Mouse (Mus musculus): Measurements from ENCODE around the gene Odf3l2. TPM values are rescaled to one million over a fixed set of nuclear protein-coding genes. Genes with fewer than 3 reads are reported as not detected.
A peak's percentile ranks its signal among the peaks of the same experiment; 100 is the strongest.

Odf3l2 gene
- polyA plus RNA-seq (2014; fragmentation: Nextera tagmentation; extraction: Ambion mirVana): not detected in 2 replicates

DNA sequence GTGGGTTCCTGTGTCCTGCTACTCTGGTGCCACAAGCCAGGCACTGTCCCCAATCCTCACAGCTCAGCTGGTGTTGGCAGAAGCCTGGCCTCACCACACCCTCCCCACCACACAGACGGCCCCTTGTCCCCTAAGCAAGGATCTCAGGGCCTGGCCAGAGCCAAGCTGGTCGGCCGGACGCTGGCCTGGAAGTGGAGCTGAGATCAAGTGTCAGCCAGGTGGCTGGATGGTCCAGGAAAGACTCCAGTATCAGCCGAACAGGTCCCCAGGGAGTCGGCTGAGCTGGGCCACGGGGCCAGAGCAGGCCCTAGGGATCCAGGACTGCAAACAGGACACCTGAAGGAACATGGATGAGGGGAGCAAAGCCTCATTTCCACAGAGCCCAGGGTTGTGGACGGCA, at the start of gene Odf3l2:
Gene Odf3l2 (minus strand): TSS at position 28 of the 400 bp plus-strand sequence.
- H3K4me1 ChIP-seq (ENCODE audit: control insufficient read depth in 2 of 2, insufficient read depth in 2 of 2, low read length in 2 of 2): no peaks in the 10 kb centered on the region
- no peaks in the 10 kb centered on the region for H3K9me3 ChIP-seq (ENCODE audit: control insufficient read depth, low read length)
- 66% methylated on average over 8 of the region's 8 CpGs for WGBS
- no peak within 1 kb of the TSS for H3K9ac ChIP-seq (ENCODE audit: low read length)
- H3K4me2 ChIP-seq (ENCODE audit: low read length): no peak within 1 kb of the TSS
- no peak for ATAC-seq (ENCODE audit: insufficient number of reproducible peaks, insufficient read depth, low FRiP score, low read depth)
- no peak within 1 kb of the TSS for H3K4me3 ChIP-seq (ENCODE audit: control insufficient read depth in 1 of 2, insufficient read depth in 1 of 2, low read depth in 1 of 2, low read length in 2 of 2)
- H3K27me3 ChIP-seq (ENCODE audit: control insufficient read depth, insufficient read depth, low read length): no peaks in the 10 kb centered on the region
- H3K27ac ChIP-seq (replicated peaks in 1 of 2; ENCODE audit: control insufficient read depth in 1 of 2, insufficient read depth in 1 of 2, low read depth in 2 of 2, low read length in 2 of 2): no peak within 1 kb of the TSS
- H3K36me3 ChIP-seq (ENCODE audit: control insufficient read depth, insufficient read depth, low read length): no peaks in the 10 kb centered on the region

DNA sequence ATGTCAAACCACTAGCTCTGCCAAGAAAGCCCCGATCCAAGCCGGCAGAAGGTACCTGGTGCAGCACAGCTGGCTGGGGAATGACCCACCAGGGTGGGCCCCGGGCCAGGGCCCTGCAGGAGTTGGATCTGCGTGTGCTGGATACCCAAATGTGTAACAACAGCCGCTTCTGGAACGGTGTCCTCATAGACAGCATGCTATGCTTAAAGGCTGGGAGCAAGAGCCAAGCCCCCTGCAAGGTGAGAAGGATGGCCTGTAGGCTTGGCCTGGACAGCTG, 48.8 kb upstream of the Odf3l2 start:
- Histone ChIP-seq H3K36me3 (ENCODE audit: control insufficient read depth, insufficient read depth, low read length) (peaks cover 5% of the 10 kb centered on the region), H3K4me1 (ENCODE audit: control insufficient read depth in 2 of 2, insufficient read depth in 2 of 2, low read length in 2 of 2) (peaks cover 14 to 26% of the 10 kb centered on the region in 2 experiments), H3K9ac (ENCODE audit: low read length) (no peak overlapping the region), H3K4me2 (ENCODE audit: low read length) (no peak overlapping the region), H3K9me3 (ENCODE audit: control insufficient read depth, low read length) (0 out of 2 replicates have a peak, but pooled peaks cover 5% of the 10 kb centered on the region), H3K4me3 (ENCODE audit: control insufficient read depth in 1 of 2, insufficient read depth in 1 of 2, low read depth in 1 of 2, low read length in 2 of 2) (no peak overlapping the region), H3K27ac (replicated peaks in 1 of 2; ENCODE audit: control insufficient read depth in 1 of 2, insufficient read depth in 1 of 2, low read depth in 2 of 2, low read length in 2 of 2) (peak overlapping the region in 1 of 2 experiments; percentile 1; a peak in 1 of 4 replicates), H3K27me3 (ENCODE audit: control insufficient read depth, insufficient read depth, low read length) (no peaks in the 10 kb centered on the region)
- WGBS: 72% methylated on average over 6 of the region's 6 CpGs
- no peak for ATAC-seq (ENCODE audit: insufficient number of reproducible peaks, insufficient read depth, low FRiP score, low read depth)

DNA sequence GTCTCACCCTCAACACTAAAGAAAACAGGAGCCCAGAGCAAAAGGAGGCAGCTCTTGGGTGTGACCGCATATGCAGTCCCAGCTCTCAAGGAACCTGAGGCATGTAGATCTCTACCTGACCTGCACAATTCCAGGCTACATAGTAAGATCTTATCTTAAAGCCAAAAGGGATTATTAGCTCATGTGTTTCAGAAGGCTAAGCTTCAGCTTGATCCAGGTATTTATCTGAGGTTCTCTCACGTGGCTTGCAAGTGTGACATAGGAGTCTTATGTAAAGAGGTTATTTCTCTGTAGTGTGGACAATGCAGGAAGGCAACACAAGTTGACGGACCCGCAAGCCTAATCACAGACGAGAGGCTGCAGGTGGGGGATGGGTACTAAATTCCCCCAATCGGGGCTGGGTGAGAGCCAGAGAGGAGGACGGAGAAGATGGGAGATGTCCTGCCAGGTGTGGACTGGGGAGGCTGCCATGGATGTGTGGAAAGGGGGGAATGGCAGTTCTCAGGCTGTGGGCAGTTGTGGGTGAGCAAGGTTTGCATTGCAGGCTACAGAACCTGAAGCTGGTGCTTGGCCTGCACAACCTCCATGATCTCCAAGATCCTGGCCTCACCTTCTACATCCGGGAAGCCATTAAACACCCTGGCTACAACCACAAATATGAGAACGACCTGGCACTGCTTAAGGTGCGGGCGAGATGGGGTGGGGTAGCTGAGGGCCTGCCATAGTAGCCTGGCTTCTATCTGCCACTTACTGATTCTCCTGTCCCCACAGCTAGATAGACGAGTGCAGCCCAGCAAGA, 48.2 kb upstream of the Odf3l2 start:
- H3K27me3 ChIP-seq (ENCODE audit: control insufficient read depth, insufficient read depth, low read length): no peaks in the 10 kb centered on the region
- H3K36me3 ChIP-seq (ENCODE audit: control insufficient read depth, insufficient read depth, low read length): peaks cover 11% of the 10 kb centered on the region
- no peak overlapping the region for H3K4me3 ChIP-seq (ENCODE audit: control insufficient read depth in 1 of 2, insufficient read depth in 1 of 2, low read depth in 1 of 2, low read length in 2 of 2)
- 65% methylated on average over 12 of the region's 12 CpGs for WGBS
- no peak overlapping the region for H3K4me2 ChIP-seq (ENCODE audit: low read length)
- H3K9me3 ChIP-seq (ENCODE audit: control insufficient read depth, low read length): 0 out of 2 replicates have a peak, but pooled peaks cover 5% of the 10 kb centered on the region
- no peak overlapping the region; a peak in 1 of 4 replicates for H3K27ac ChIP-seq (replicated peaks in 1 of 2; ENCODE audit: control insufficient read depth in 1 of 2, insufficient read depth in 1 of 2, low read depth in 2 of 2, low read length in 2 of 2)
- peaks cover 14 to 26% of the 10 kb centered on the region in 2 experiments for H3K4me1 ChIP-seq (ENCODE audit: control insufficient read depth in 2 of 2, insufficient read depth in 2 of 2, low read length in 2 of 2)
- H3K9ac ChIP-seq (ENCODE audit: low read length): no peak overlapping the region
- no peak for ATAC-seq (ENCODE audit: insufficient number of reproducible peaks, insufficient read depth, low FRiP score, low read depth)

DNA sequence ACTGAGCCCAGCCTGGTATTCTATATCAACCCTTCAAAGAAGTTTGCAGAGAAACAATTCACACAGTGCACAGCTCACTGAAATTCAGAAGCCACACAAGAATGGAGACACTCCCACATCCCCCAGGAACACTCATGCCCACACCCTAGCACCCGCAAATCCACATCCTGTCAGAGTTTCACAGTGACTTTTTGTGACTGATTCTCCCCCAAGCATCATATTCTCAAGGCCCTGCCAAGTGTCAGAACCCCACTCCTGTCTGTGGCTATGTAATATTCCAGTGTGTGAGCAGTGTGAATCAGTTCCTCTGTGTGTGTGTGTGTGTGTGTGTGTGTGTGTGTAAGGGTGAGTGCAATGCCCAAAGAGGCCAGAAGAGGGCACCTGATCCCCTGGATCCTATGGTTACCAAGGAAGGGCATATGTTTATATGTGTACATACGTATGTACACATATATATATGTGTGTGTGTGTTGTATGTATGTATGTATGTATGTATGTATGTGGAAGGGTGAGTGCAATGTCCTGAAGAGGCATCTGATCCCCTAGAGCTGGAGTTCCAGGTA, 46.5 kb upstream of the Odf3l2 start:
- Histone ChIP-seq H3K4me1 (ENCODE audit: control insufficient read depth in 2 of 2, insufficient read depth in 2 of 2, low read length in 2 of 2) (peaks cover 16 to 29% of the 10 kb centered on the region in 2 experiments), H3K36me3 (ENCODE audit: control insufficient read depth, insufficient read depth, low read length) (peaks cover 28% of the 10 kb centered on the region), H3K9ac (ENCODE audit: low read length) (no peak overlapping the region), H3K27ac (replicated peaks in 1 of 2; ENCODE audit: control insufficient read depth in 1 of 2, insufficient read depth in 1 of 2, low read depth in 2 of 2, low read length in 2 of 2) (no peak overlapping the region), H3K4me3 (ENCODE audit: control insufficient read depth in 1 of 2, insufficient read depth in 1 of 2, low read depth in 1 of 2, low read length in 2 of 2) (no peak overlapping the region), H3K9me3 (ENCODE audit: control insufficient read depth, low read length) (0 out of 2 replicates have a peak, but pooled peaks cover 5% of the 10 kb centered on the region), H3K4me2 (ENCODE audit: low read length) (no peak overlapping the region), H3K27me3 (ENCODE audit: control insufficient read depth, insufficient read depth, low read length) (no peaks in the 10 kb centered on the region)
- 96% methylated on average over 2 of the region's 2 CpGs for WGBS
- ATAC-seq (ENCODE audit: insufficient number of reproducible peaks, insufficient read depth, low FRiP score, low read depth): no peak

DNA sequence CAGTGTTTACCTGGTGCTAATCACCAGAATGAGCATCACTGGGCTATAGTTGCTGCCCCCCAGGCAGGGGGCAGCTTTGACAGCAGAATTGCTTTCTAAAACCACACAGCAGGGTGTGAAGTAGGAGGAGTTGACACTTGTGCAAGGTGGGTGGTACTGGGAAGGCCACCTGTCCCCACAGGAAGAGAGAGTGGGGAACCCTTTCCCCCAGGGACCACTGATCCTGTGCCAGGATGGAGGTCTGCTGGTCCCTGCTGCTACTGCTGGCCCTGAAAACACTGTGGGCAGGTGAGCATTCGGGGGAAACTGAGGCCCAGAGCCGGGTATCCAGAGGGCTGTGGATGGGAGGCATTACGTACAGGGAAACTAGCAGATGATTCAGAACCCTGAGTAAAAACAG, 43.6 kb upstream of the Odf3l2 start:
- Histone ChIP-seq H3K36me3 (ENCODE audit: control insufficient read depth, insufficient read depth, low read length) (peaks cover 57% of the 10 kb centered on the region), H3K9me3 (ENCODE audit: control insufficient read depth, low read length) (0 out of 2 replicates have a peak, but pooled peaks cover 5% of the 10 kb centered on the region), H3K4me2 (ENCODE audit: low read length) (no peak overlapping the region), H3K27me3 (ENCODE audit: control insufficient read depth, insufficient read depth, low read length) (no peaks in the 10 kb centered on the region), H3K27ac (replicated peaks in 1 of 2; ENCODE audit: control insufficient read depth in 1 of 2, insufficient read depth in 1 of 2, low read depth in 2 of 2, low read length in 2 of 2) (no peak overlapping the region), H3K4me3 (ENCODE audit: control insufficient read depth in 1 of 2, insufficient read depth in 1 of 2, low read depth in 1 of 2, low read length in 2 of 2) (no peak overlapping the region), H3K4me1 (ENCODE audit: control insufficient read depth in 2 of 2, insufficient read depth in 2 of 2, low read length in 2 of 2) (peaks cover 13 to 21% of the 10 kb centered on the region in 2 experiments), H3K9ac (ENCODE audit: low read length) (no peak overlapping the region)
- ATAC-seq (ENCODE audit: insufficient number of reproducible peaks, insufficient read depth, low FRiP score, low read depth): no peak
- WGBS: 81% methylated on average over 3 of the region's 3 CpGs

DNA sequence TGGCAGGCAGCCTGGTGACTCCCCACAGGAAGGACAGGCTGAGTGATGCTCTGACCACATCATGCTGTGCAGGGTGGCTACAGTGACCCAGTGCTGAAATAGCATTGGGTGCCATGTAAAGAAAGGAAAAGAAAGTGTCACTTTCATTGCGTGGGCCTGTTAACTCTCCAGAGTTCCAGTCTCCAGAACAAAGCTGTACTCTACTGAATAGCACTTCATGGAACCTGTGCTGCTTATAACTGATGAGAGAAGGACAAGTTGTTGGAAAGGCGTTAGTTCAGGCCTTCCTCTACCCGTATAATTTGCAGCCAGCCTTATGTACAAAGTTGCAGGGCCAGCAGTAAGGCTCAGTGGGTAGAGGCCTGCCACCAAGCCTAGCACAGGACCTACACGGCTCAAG, 43.2 kb upstream of the Odf3l2 start, which contains the start of gene Gzmm:
Gene Gzmm (plus strand): TSS at position 301 of the 400 bp plus-strand sequence.
- no peak within 1 kb of the TSS for H3K27ac ChIP-seq (replicated peaks in 1 of 2; ENCODE audit: control insufficient read depth in 1 of 2, insufficient read depth in 1 of 2, low read depth in 2 of 2, low read length in 2 of 2)
- ATAC-seq (ENCODE audit: insufficient number of reproducible peaks, insufficient read depth, low FRiP score, low read depth): no peak
- no peak within 1 kb of the TSS for H3K4me2 ChIP-seq (ENCODE audit: low read length)
- no peaks in the 10 kb centered on the region for H3K27me3 ChIP-seq (ENCODE audit: control insufficient read depth, insufficient read depth, low read length)
- H3K4me1 ChIP-seq (ENCODE audit: control insufficient read depth in 2 of 2, insufficient read depth in 2 of 2, low read length in 2 of 2): peaks cover 17 to 25% of the 10 kb centered on the region in 2 experiments
- H3K4me3 ChIP-seq (ENCODE audit: control insufficient read depth in 1 of 2, insufficient read depth in 1 of 2, low read depth in 1 of 2, low read length in 2 of 2): no peak within 1 kb of the TSS
- peaks cover 61% of the 10 kb centered on the region for H3K36me3 ChIP-seq (ENCODE audit: control insufficient read depth, insufficient read depth, low read length)
- WGBS: 84% methylated on average over 4 of the region's 4 CpGs
- H3K9ac ChIP-seq (ENCODE audit: low read length): no peak within 1 kb of the TSS
- H3K9me3 ChIP-seq (ENCODE audit: control insufficient read depth, low read length): 0 out of 2 replicates have a peak, but pooled peaks cover 5% of the 10 kb centered on the region

DNA sequence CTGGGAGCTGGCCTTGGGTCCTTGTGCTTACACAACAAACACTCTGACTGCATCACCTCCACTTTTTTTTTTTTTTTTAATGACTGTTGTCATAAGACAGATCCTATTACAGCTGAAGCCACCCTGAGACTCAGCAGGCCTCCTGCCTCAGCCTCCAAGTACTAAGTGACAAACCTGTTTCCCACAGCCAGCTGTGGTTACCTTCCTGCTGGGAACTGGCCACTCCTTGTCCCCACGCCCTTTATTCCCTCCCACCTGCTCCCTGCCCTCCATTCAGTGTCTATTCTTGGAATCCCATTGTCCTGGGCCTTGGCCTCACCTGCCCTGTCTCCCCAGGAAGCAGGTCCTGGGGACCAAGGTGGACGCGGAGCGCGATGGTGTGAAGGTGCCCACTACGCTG, 42.0 kb upstream of the Odf3l2 start:
- H3K27ac ChIP-seq (replicated peaks in 1 of 2; ENCODE audit: control insufficient read depth in 1 of 2, insufficient read depth in 1 of 2, low read depth in 2 of 2, low read length in 2 of 2): peak overlapping the region in 1 of 2 experiments; percentile 86; a peak in 2 of 4 replicates
- 0 out of 2 replicates have a peak, but pooled peaks cover 5% of the 10 kb centered on the region for H3K9me3 ChIP-seq (ENCODE audit: control insufficient read depth, low read length)
- no peak for ATAC-seq (ENCODE audit: insufficient number of reproducible peaks, insufficient read depth, low FRiP score, low read depth)
- H3K4me2 ChIP-seq (ENCODE audit: low read length): no peak overlapping the region
- H3K9ac ChIP-seq (ENCODE audit: low read length): peak overlapping the region; percentile 38; the same call in 1 of the 2 replicates
- 92% methylated on average over 6 of the region's 6 CpGs for WGBS
- no peak overlapping the region for H3K4me3 ChIP-seq (ENCODE audit: control insufficient read depth in 1 of 2, insufficient read depth in 1 of 2, low read depth in 1 of 2, low read length in 2 of 2)
- peaks cover 22 to 32% of the 10 kb centered on the region in 2 experiments for H3K4me1 ChIP-seq (ENCODE audit: control insufficient read depth in 2 of 2, insufficient read depth in 2 of 2, low read length in 2 of 2)
- H3K36me3 ChIP-seq (ENCODE audit: control insufficient read depth, insufficient read depth, low read length): peaks cover 63% of the 10 kb centered on the region
- H3K27me3 ChIP-seq (ENCODE audit: control insufficient read depth, insufficient read depth, low read length): no peaks in the 10 kb centered on the region

Data from heart, embryonic 14.5 days (tissue).